ENCODE assay signal across 15 mouse cellular contexts in the genomic region with DNA sequence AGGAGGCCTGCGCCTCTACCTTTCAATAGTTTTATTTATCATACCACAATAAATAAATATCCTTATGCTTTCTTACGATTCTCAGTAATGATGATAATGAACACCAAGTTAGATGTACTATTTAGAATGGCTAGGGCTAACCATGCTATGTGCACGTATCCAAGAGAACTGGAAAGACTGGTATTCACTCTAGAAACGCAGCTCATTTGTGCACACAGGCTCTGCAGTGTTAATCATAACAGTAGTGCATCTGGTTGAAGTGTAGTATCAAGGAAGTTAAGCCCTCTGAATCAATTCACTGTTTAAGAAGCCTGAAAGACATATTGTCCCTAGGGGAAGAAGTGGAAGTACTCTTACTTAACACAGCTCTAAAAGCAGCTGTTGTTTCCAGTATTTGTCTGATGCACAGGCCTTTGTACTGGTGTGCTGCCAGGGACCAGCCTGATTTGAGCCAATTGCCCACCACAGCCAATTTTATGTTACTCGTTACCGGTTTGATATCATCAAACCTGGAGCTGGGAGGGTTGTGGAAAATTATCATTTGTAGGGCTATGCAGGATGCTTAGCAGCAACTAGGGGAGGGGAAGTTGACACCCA.
DNase-seq lines count a peak whose midpoint lies in the region; ATAC-seq and TF ChIP-seq lines count a peak whose summit lies in the region.
"Had no signal": no experiment of that assay in that cellular context is flagged by ENCODE, and none has a peak within 500 bp of the region (broad histone marks: within the 10 kb centered on the region; RNA-seq: fewer than 3 reads in every experiment).

No protein-coding gene starts in this region.

- H3K4me1 ChIP-seq in heart, adult 2 months (ENCODE audit: control insufficient read depth, insufficient read depth, low read length), result peaks cover 21% of the 10 kb centered on the region
- H3K4me1 ChIP-seq in heart, embryonic 12.5 days (replicated peaks), result peaks cover 24% of the 10 kb centered on the region
- peaks cover 8% of the 10 kb centered on the region; the same call in 1 of the 2 replicates for H3K4me1 ChIP-seq in lung, embryonic 16.5 days (replicated peaks; ENCODE audit: control insufficient read depth, insufficient read depth, low read length)
- H3K4me1 ChIP-seq in intestine, embryonic 16.5 days (ENCODE audit: control insufficient read depth, insufficient read depth, low read length), result peaks cover 4% of the 10 kb centered on the region; the same call in 1 of the 2 replicates

- H3K4me2 ChIP-seq in heart, embryonic 12.5 days, result no peak overlapping the region
- no peak overlapping the region for H3K4me2 ChIP-seq in lung, embryonic 16.5 days (ENCODE audit: low read depth, low read length)
- no peak overlapping the region for H3K4me2 ChIP-seq in intestine, embryonic 16.5 days (ENCODE audit: low read depth, low read length)
- H3K4me2 ChIP-seq: embryonic facial prominence, embryonic 15.5 days; limb, embryonic 12.5 days had no signal

- no peaks in the 10 kb centered on the region for H3K9me3 ChIP-seq in heart, embryonic 12.5 days (replicated peaks)
- H3K9me3 ChIP-seq in lung, embryonic 16.5 days (ENCODE audit: control insufficient read depth, low read length), result no peaks in the 10 kb centered on the region
- no peaks in the 10 kb centered on the region for H3K9me3 ChIP-seq in intestine, embryonic 16.5 days (ENCODE audit: control insufficient read depth, low read length)
- H3K9me3 ChIP-seq: embryonic facial prominence, embryonic 15.5 days; limb, embryonic 12.5 days had no signal

- ATAC-seq in heart, embryonic 12.5 days (ENCODE audit: insufficient number of reproducible peaks, low FRiP score), result no peak
- ATAC-seq in lung, embryonic 16.5 days (ENCODE audit: low read depth), result peak; percentile 76
- no peak for ATAC-seq in intestine, embryonic 16.5 days

- no peaks in the 10 kb centered on the region for H3K27me3 ChIP-seq in heart, adult 2 months (ENCODE audit: control insufficient read depth, insufficient read depth, low read length)
- H3K27me3 ChIP-seq in heart, embryonic 12.5 days (replicated peaks), result no peaks in the 10 kb centered on the region
- no peaks in the 10 kb centered on the region for H3K27me3 ChIP-seq in lung, embryonic 16.5 days (ENCODE audit: control insufficient read depth, insufficient read depth, low read depth, low read length)
- no peaks in the 10 kb centered on the region for H3K27me3 ChIP-seq in intestine, embryonic 16.5 days (replicated peaks; ENCODE audit: control insufficient read depth, insufficient read depth, low read length)
- H3K27me3 ChIP-seq: embryonic facial prominence, embryonic 15.5 days; limb, embryonic 12.5 days had no signal

- no peak overlapping the region for H3K9ac ChIP-seq in heart, adult 2 months (ENCODE audit: low read depth, low read length)
- H3K9ac ChIP-seq in heart, embryonic 12.5 days, result no peak overlapping the region
- no peak overlapping the region for H3K9ac ChIP-seq in lung, embryonic 16.5 days (ENCODE audit: low read length)
- H3K9ac ChIP-seq in intestine, embryonic 16.5 days (ENCODE audit: low read depth, low read length), result no peak overlapping the region
- H3K9ac ChIP-seq: embryonic facial prominence, embryonic 15.5 days; limb, embryonic 12.5 days had no signal

- H3K79me2 ChIP-seq in heart, adult 2 months (replicated peaks; ENCODE audit: control insufficient read depth, insufficient read depth, low read length), result peaks cover 7% of the 10 kb centered on the region

- DNase-seq in cerebellum, adult 9-11 months, result peak; percentile 14
- DNase-seq in cerebellum, adult 18-20 months, result no peak
- DNase-seq in heart, adult 2 months, result peak in 1 of 2 experiments; percentile 58
- DNase-seq in lung, adult 18-20 months, result no peak
- peak; percentile 23 to 42 for DNase-seq in heart, postnatal 14 days
- DNase-seq: adrenal gland, adult 8-10 months; cerebellum, postnatal 25 days; layer of hippocampus, postnatal 36 days; right cerebral cortex, adult 18-20 months had no signal

- H3K36me3 ChIP-seq in heart, adult 2 months (ENCODE audit: control insufficient read depth, insufficient read depth, low read length), result peaks cover 13% of the 10 kb centered on the region
- H3K36me3 ChIP-seq in heart, embryonic 12.5 days, result no peaks in the 10 kb centered on the region
- no peaks in the 10 kb centered on the region for H3K36me3 ChIP-seq in lung, embryonic 16.5 days (ENCODE audit: control insufficient read depth, insufficient read depth, low read length)
- no peaks in the 10 kb centered on the region for H3K36me3 ChIP-seq in intestine, embryonic 16.5 days (ENCODE audit: control insufficient read depth, insufficient read depth, low read length)
- H3K36me3 ChIP-seq: embryonic facial prominence, embryonic 15.5 days; limb, embryonic 12.5 days had no signal

- peak; percentile 43 for TF ChIP-seq POLR2A in heart, adult 2 months (IDR thresholded peaks at IDR 0.05; ENCODE audit: insufficient read depth, low read depth, low read length)

- H3K27ac ChIP-seq in heart, adult 2 months, result peak overlapping the region; percentile 27; the same call in 1 of the 2 replicates
- H3K27ac ChIP-seq in heart, embryonic 12.5 days (ENCODE audit: poor library complexity, severe bottlenecking), result no peak overlapping the region
- peak overlapping the region; percentile 59; the same call in 1 of the 2 replicates for H3K27ac ChIP-seq in lung, embryonic 16.5 days (ENCODE audit: low read length)
- no peak overlapping the region for H3K27ac ChIP-seq in intestine, embryonic 16.5 days (ENCODE audit: low read length)
- H3K27ac ChIP-seq: embryonic facial prominence, embryonic 15.5 days; kidney, postnatal 0 days; limb, embryonic 12.5 days had no signal

- intact Hi-C loops in heart, adult 2 months (cut with DNase I), result loop anchor here (2.0 to 5.0 kb wide), 4 partner anchors 35 to 197 kb away; no protein-coding TSS in a partner anchor
- intact Hi-C loops in heart, postnatal 14 days (cut with DNase I), result no loop called here

- TF ChIP-seq CTCF in heart, adult 2 months (IDR thresholded peaks at IDR 0.05), result no peak

- WGBS in heart, adult 2 months, result 55% methylated on average over 6 of the region's 6 CpGs
- WGBS in heart, embryonic 12.5 days, result 75% methylated on average over 6 of the region's 6 CpGs
- 66% methylated on average over 6 of the region's 6 CpGs for WGBS in lung, embryonic 16.5 days
- 79% methylated on average over 6 of the region's 6 CpGs for WGBS in intestine, embryonic 16.5 days

- peak; percentile 93 for TF ChIP-seq EP300 in heart, adult 2 months (IDR thresholded peaks at IDR 0.05; ENCODE audit: insufficient read depth, low read depth, low read length)

- H3K4me3 ChIP-seq in heart, adult 2 months, result no peak overlapping the region
- H3K4me3 ChIP-seq in heart, embryonic 12.5 days, result no peak overlapping the region
- H3K4me3 ChIP-seq in lung, embryonic 16.5 days (ENCODE audit: low read length), result no peak overlapping the region
- no peak overlapping the region for H3K4me3 ChIP-seq in intestine, embryonic 16.5 days (ENCODE audit: low read length)
- H3K4me3 ChIP-seq: embryonic facial prominence, embryonic 15.5 days; limb, embryonic 12.5 days had no signal

Comparison
In these comparisons a context has a peak if more than half of its experiments do, and no peak if none do; other contexts are left out.
1. DNase-seq: peak in cerebellum, adult 9-11 months (single experiment) and heart, postnatal 14 days (2 of 2); none in cerebellum, adult 18-20 months (0 of 2) and lung, adult 18-20 months (0 of 2).
2. H3K27ac ChIP-seq: peak in heart, adult 2 months (single experiment) and lung, embryonic 16.5 days (single experiment); none in heart, embryonic 12.5 days (single experiment) and intestine, embryonic 16.5 days (single experiment).